Mouse (Mus musculus) kidney, adult 2 months (tissue): ENCODE data around the gene Ccdc171. TPM values are rescaled to one million over a fixed set of nuclear protein-coding genes. Genes with fewer than 3 reads are reported as not detected.
"Not testable (repeated sequence)": the region's sequence is repeated elsewhere in the genome, so short reads cannot be mapped to it uniquely, and the experiment has no call there.

Experiments
- DNase-seq: peaks from one replicate; pipeline ENCODE4 v3.0.0; 2021
- H3K27ac ChIP-seq: fragments of 200-500 bp; 2 replicates; pipeline ENCODE4 v1.5.1; 2012; ENCODE audit warnings: low read depth, low read length, control low read depth, inconsistent platforms; ENCODE audit not compliant: insufficient read depth
- H3K27me3 ChIP-seq: fragments of 200-500 bp; replicated peaks from 2 replicates; pipeline ENCODE4 v1.6.1; 2012; ENCODE audit warnings: mild to moderate bottlenecking, moderate library complexity, low read length, inconsistent platforms; ENCODE audit not compliant: control insufficient read depth, insufficient read depth
- H3K36me3 ChIP-seq: fragments of 200-500 bp; 2 replicates; pipeline ENCODE4 v1.6.1; 2012; ENCODE audit warnings: mild to moderate bottlenecking, moderate library complexity, low read length, inconsistent platforms; ENCODE audit not compliant: control insufficient read depth, insufficient read depth
- H3K4me1 ChIP-seq: fragments of 200-500 bp; 2 replicates; pipeline ENCODE4 v1.6.1; 2011; ENCODE audit warnings: low read length; ENCODE audit not compliant: control insufficient read depth, insufficient read depth
- H3K4me3 ChIP-seq: fragments of 200-500 bp; 2 replicates; pipeline ENCODE4 v1.5.1; 2011; ENCODE audit warnings: mild to moderate bottlenecking, low read depth, low read length, control low read depth; ENCODE audit not compliant: insufficient read depth
- CTCF ChIP-seq: fragments of 200-500 bp; conservative IDR thresholded peaks from 2 replicates; pipeline ENCODE4 v1.5.1; 2011; ENCODE audit warnings: low read depth, mild to moderate bottlenecking, control low read depth, low read length, moderate library complexity, mixed read lengths; ENCODE audit not compliant: insufficient read depth, insufficient read length
- POLR2A ChIP-seq: fragments of 200-500 bp; IDR thresholded peaks from one replicate; pipeline ENCODE4 v1.6.1; 2011; ENCODE audit warnings: low read depth, low read length, control low read depth
- WGBS: fragments of 180-500 bp; shearing (Covaris S2); methylation state at CpG from one replicate; pipeline ENCODE4 v1.1.7; 2018; 5-methylcytosine and 5-hydroxymethylcytosine counted together
- polyA plus RNA-seq: library from polyadenylated mRNA; depleted of rRNA; stranded (reverse); fragments of >200 nt; gene quantifications from 2 replicates; pipeline ENCODE4 v1.2.3, GENCODE M21; 2012

The Ccdc171 gene
- polyA plus RNA-seq, 1 experiment: 0.72 TPM

GRCm38 (mm10) chr4:83514976-83515669 lies 10.2 kb upstream of the Ccdc171 start:
- H3K27ac ChIP-seq: no peak overlapping the region
- no peaks in the 10 kb centered on the region for H3K27me3 ChIP-seq
- 83% methylated on average over 10 of the region's 10 CpGs for WGBS
- no peak overlapping the region for H3K4me3 ChIP-seq
- DNase-seq: no peak
- TF ChIP-seq CTCF: peak; percentile 30; the same call in 1 of the 2 replicates
- no peak for TF ChIP-seq POLR2A
- no peaks in the 10 kb centered on the region for H3K4me1 ChIP-seq
- H3K36me3 ChIP-seq: no peaks in the 10 kb centered on the region

- H3K27ac ChIP-seq, H3K4me3 ChIP-seq, H3K4me1 ChIP-seq, H3K36me3 ChIP-seq, DNase-seq, H3K27me3 ChIP-seq: not testable (repeated sequence)
- 95% methylated on average over 5 of the region's 6 CpGs for WGBS
These were observed 9.2 kb upstream of the Ccdc171 start for GRCm38 (mm10) chr4:83516144-83516543.

GRCm38 (mm10) chr4:83519148-83519547 lies 6.2 kb upstream of the Ccdc171 start:
- Histone ChIP-seq H3K27me3 (no peaks in the 10 kb centered on the region), H3K4me1 (no peaks in the 10 kb centered on the region), H3K4me3 (no peak overlapping the region), H3K27ac (no peak overlapping the region), H3K36me3 (no peaks in the 10 kb centered on the region)
- 73% methylated on average over 2 of the region's 2 CpGs for WGBS
- DNase-seq: no peak
- no peak for TF ChIP-seq CTCF
- TF ChIP-seq POLR2A: no peak

- Histone ChIP-seq H3K36me3 (no peaks in the 10 kb centered on the region), H3K4me1 (no peaks in the 10 kb centered on the region), H3K27ac (no peak overlapping the region), H3K27me3 (no peaks in the 10 kb centered on the region), H3K4me3 (no peak overlapping the region)
- no peak for TF ChIP-seq POLR2A
- no peak for TF ChIP-seq CTCF
- no peak for DNase-seq
These were observed 5.5 kb upstream of the Ccdc171 start for GRCm38 (mm10) chr4:83519807-83520206.

GRCm38 (mm10) chr4:83520308-83520707 lies 5.0 kb upstream of the Ccdc171 start:
- DNase-seq: no peak
- no peaks in the 10 kb centered on the region for H3K4me1 ChIP-seq
- WGBS: 90% methylated on average over 4 of the region's 4 CpGs

GRCm38 (mm10) chr4:83522066-83522465 lies 3.3 kb upstream of the Ccdc171 start:
- no peak for DNase-seq
- H3K27ac ChIP-seq: no peak overlapping the region
- no peaks in the 10 kb centered on the region for H3K27me3 ChIP-seq
- H3K36me3 ChIP-seq: no peaks in the 10 kb centered on the region
- TF ChIP-seq POLR2A (no peak), CTCF (no peak)
- H3K4me1 ChIP-seq: peaks cover 3% of the 10 kb centered on the region; the same call in 1 of the 2 replicates
- H3K4me3 ChIP-seq: no peak overlapping the region
- 55% methylated on average over 5 of the region's 5 CpGs for WGBS

More at GRCm38 (mm10) chr4:83520308-83520707, 5.0 kb upstream of the Ccdc171 start:
- no peak overlapping the region for H3K4me3 ChIP-seq
- H3K27ac ChIP-seq: no peak overlapping the region
- no peak; the same call in 1 of the 2 replicates for TF ChIP-seq CTCF
- TF ChIP-seq POLR2A: no peak
- no peaks in the 10 kb centered on the region for H3K27me3 ChIP-seq
- no peaks in the 10 kb centered on the region for H3K36me3 ChIP-seq

GRCm38 (mm10) chr4:83524456-83524842 lies 896 bp upstream of the Ccdc171 start:
- DNase-seq: no peak
- Histone ChIP-seq H3K36me3 (no peaks in the 10 kb centered on the region), H3K27me3 (no peaks in the 10 kb centered on the region), H3K4me3 (peak overlapping the region; percentile 71; the same call in 1 of the 2 replicates), H3K4me1 (peaks cover 3% of the 10 kb centered on the region; the same call in 1 of the 2 replicates), H3K27ac (no peak overlapping the region)
- TF ChIP-seq POLR2A: no peak
- TF ChIP-seq CTCF: no peak
- 17% methylated on average over 6 of the region's 6 CpGs for WGBS
